Mouse (Mus musculus) urinary bladder, postnatal 10 days (tissue): Measurements from ENCODE around the gene AC161166.1.
"Not testable (repeated sequence)": the region's sequence is repeated elsewhere in the genome, so short reads cannot be mapped to it uniquely, and the experiment has no call there.

Experiments
- DNase-seq: peaks from one replicate; pipeline ENCODE4 v3.0.0; 2022; ENCODE audit warnings: low spot score

Gene AC161166.1

GRCm38 (mm10) chr7:24485481-24485880 is 26.8 kb downstream of the AC161166.1 start:
- no peak for DNase-seq

GRCm38 (mm10) chr7:24483291-24483690 is 29.0 kb downstream of the AC161166.1 start:
- DNase-seq, result not testable (repeated sequence)

- no peak for DNase-seq
Observed at GRCm38 (mm10) chr7:24482208-24483020, 29.8 kb downstream of the AC161166.1 start.

- peak; percentile 36 for DNase-seq
Observed at GRCm38 (mm10) chr7:24481474-24482207, 30.6 kb downstream of the AC161166.1 start, which contains the start of gene Cadm4. TSS of gene Cadm4 (plus strand) at chr7:24482023.

- DNase-seq, result no peak
Observed at GRCm38 (mm10) chr7:24480986-24481473, 31.2 kb downstream of the AC161166.1 start.

GRCm38 (mm10) chr7:24480121-24480941 is 31.9 kb downstream of the AC161166.1 start:
- DNase-seq, result no peak

- DNase-seq, result no peak
Observed at GRCm38 (mm10) chr7:24479685-24480084, 32.6 kb downstream of the AC161166.1 start.

GRCm38 (mm10) chr7:24478911-24479310 is 33.3 kb downstream of the AC161166.1 start:
- no peak for DNase-seq

GRCm38 (mm10) chr7:24476856-24477255 is 35.4 kb downstream of the AC161166.1 start:
- no peak for DNase-seq

GRCm38 (mm10) chr7:24476338-24476737 is 35.9 kb downstream of the AC161166.1 start:
- DNase-seq, result no peak

GRCm38 (mm10) chr7:24474811-24475506 is 37.3 kb downstream of the AC161166.1 start:
- no peak for DNase-seq

GRCm38 (mm10) chr7:24473913-24474529 is 38.2 kb downstream of the AC161166.1 start:
- DNase-seq, result no peak

- DNase-seq, result no peak
Observed at GRCm38 (mm10) chr7:24472937-24473336, 39.3 kb downstream of the AC161166.1 start.

- DNase-seq, result no peak
Observed at GRCm38 (mm10) chr7:24472442-24472841, 39.8 kb downstream of the AC161166.1 start.

GRCm38 (mm10) chr7:24470356-24470755 is 41.9 kb downstream of the AC161166.1 start:
- DNase-seq, result no peak

GRCm38 (mm10) chr7:24469126-24469525 is 43.1 kb downstream of the AC161166.1 start:
- no peak for DNase-seq

- no peak for DNase-seq
Observed at GRCm38 (mm10) chr7:24467886-24468285, 44.4 kb downstream of the AC161166.1 start.

- no peak for DNase-seq
Observed at GRCm38 (mm10) chr7:24466835-24467234, 45.4 kb downstream of the AC161166.1 start.

- no peak for DNase-seq
Observed at GRCm38 (mm10) chr7:24462388-24463319, 49.6 kb downstream of the AC161166.1 start, which contains the start of gene Plaur. TSS of gene Plaur (plus strand) at chr7:24462484.
